Mouse (Mus musculus) thymus, postnatal 0 days (tissue): ENCODE results near the gene Hoxc13. TPM values are rescaled to one million over a fixed set of nuclear protein-coding genes. Genes with fewer than 3 reads are reported as not detected.

Experiments used
- DNase-seq: peaks from one replicate; pipeline ENCODE4 v3.0.0-alpha.2; 2015; ENCODE audit warnings: low spot score
- polyA plus RNA-seq: library from polyadenylated mRNA; unstranded; fragments of >200 nt; fragmentation: Nextera tagmentation; extraction: Ambion mirVana; gene quantifications from 2 replicates; pipeline ENCODE4 v1.2.1, GENCODE M21; 2015

The Hoxc13 gene
- 0.07 TPM in 1 of 2 replicates, not detected in the other for polyA plus RNA-seq

GRCm38 (mm10) chr15:102921053-102922011 lies at the start of gene Hoxc13:
Gene Hoxc13, plus strand, starts transcription at chr15:102921103.
- no peak for DNase-seq

GRCm38 (mm10) chr15:102885803-102886202 lies 35.1 kb upstream of the Hoxc13 start:
- DNase-seq = no peak

- no peak for DNase-seq
Observed at GRCm38 (mm10) chr15:102895115-102895514, 25.8 kb upstream of the Hoxc13 start.

GRCm38 (mm10) chr15:102904946-102905345 lies 16.0 kb upstream of the Hoxc13 start:
- DNase-seq = no peak

GRCm38 (mm10) chr15:102909536-102909935 lies 11.4 kb upstream of the Hoxc13 start:
- DNase-seq = no peak

GRCm38 (mm10) chr15:102910038-102910437 lies 10.9 kb upstream of the Hoxc13 start:
- DNase-seq = no peak

- no peak for DNase-seq
Observed at GRCm38 (mm10) chr15:102910496-102911095, 10.3 kb upstream of the Hoxc13 start.

- no peak for DNase-seq
Observed at GRCm38 (mm10) chr15:102913038-102913585, 7.8 kb upstream of the Hoxc13 start.

GRCm38 (mm10) chr15:102917972-102918572 lies 2.8 kb upstream of the Hoxc13 start:
- DNase-seq = no peak

GRCm38 (mm10) chr15:102918611-102919265 lies 2.2 kb upstream of the Hoxc13 start:
- no peak for DNase-seq

- no peak for DNase-seq
Observed at GRCm38 (mm10) chr15:102919336-102920180, 1.3 kb upstream of the Hoxc13 start.

- no peak for DNase-seq
Observed at GRCm38 (mm10) chr15:102920619-102921018, 284 bp upstream of the Hoxc13 start.

- no peak for DNase-seq
Observed at GRCm38 (mm10) chr15:102922012-102922362, 1.1 kb downstream of the Hoxc13 start.

- no peak for DNase-seq
Observed at GRCm38 (mm10) chr15:102922636-102923500, 2.0 kb downstream of the Hoxc13 start.

- DNase-seq = no peak
Observed at GRCm38 (mm10) chr15:102927032-102927645, 6.2 kb downstream of the Hoxc13 start.

- DNase-seq = no peak
Observed at GRCm38 (mm10) chr15:102931706-102932358, 10.9 kb downstream of the Hoxc13 start.

GRCm38 (mm10) chr15:102934438-102934837 lies 13.5 kb downstream of the Hoxc13 start:
- no peak for DNase-seq

- no peak for DNase-seq
Observed at GRCm38 (mm10) chr15:102934897-102935296, 14.0 kb downstream of the Hoxc13 start.
